Mouse (Mus musculus): ENCODE results near the gene Ctdnep1.

Ctdnep1 gene

GRCm38 (mm10) chr11:69984431-69984830, 3.5 kb downstream of the Ctdnep1 start:
- peak in 1 of 2 experiments; percentile 1 for DNase-seq

GRCm38 (mm10) chr11:69989949-69990348, 9.0 kb downstream of the Ctdnep1 start:
- DNase-seq = no peak

GRCm38 (mm10) chr11:69990850-69991691, 10.1 kb downstream of the Ctdnep1 start, which contains the start of gene Gabarap:
Gene Gabarap (plus strand): TSS chr11:69991143.
- peak; percentile 98 for DNase-seq

GRCm38 (mm10) chr11:69991711-69992110, 10.8 kb downstream of the Ctdnep1 start:
- no peak for DNase-seq

GRCm38 (mm10) chr11:69992396-69992795, 11.4 kb downstream of the Ctdnep1 start:
- no peak for DNase-seq

GRCm38 (mm10) chr11:69992932-69993331, 12.0 kb downstream of the Ctdnep1 start:
- DNase-seq = peak in 1 of 2 experiments; percentile 8

- DNase-seq = no peak
Observed at GRCm38 (mm10) chr11:69994401-69995090, 13.6 kb downstream of the Ctdnep1 start.

GRCm38 (mm10) chr11:69995391-69995960, 14.5 kb downstream of the Ctdnep1 start, which contains the start of gene Phf23:
Gene Phf23 (plus strand): TSS chr11:69995777.
- DNase-seq = peak; percentile 97

GRCm38 (mm10) chr11:69996161-69997061, 15.5 kb downstream of the Ctdnep1 start:
- peak; percentile 68 to 75 for DNase-seq

- peak; percentile 85 for DNase-seq
Observed at GRCm38 (mm10) chr11:69997070-69997509, 16.1 kb downstream of the Ctdnep1 start.

GRCm38 (mm10) chr11:69998567-69999491, 17.9 kb downstream of the Ctdnep1 start:
- DNase-seq = peak in 1 of 2 experiments; percentile 47

- DNase-seq = no peak
Observed at GRCm38 (mm10) chr11:69999666-70000065, 18.7 kb downstream of the Ctdnep1 start.

- DNase-seq = peak; percentile 91 to 94
Observed at GRCm38 (mm10) chr11:70000396-70000898, 19.5 kb downstream of the Ctdnep1 start, which contains the start of gene Dvl2. Gene Dvl2 (plus strand): TSS chr11:70000595.

GRCm38 (mm10) chr11:70001159-70001558, 20.2 kb downstream of the Ctdnep1 start:
- DNase-seq = no peak

- DNase-seq = peak in 1 of 2 experiments; percentile 81
Observed at GRCm38 (mm10) chr11:70001865-70002264, 20.9 kb downstream of the Ctdnep1 start.

- DNase-seq = peak in 1 of 2 experiments; percentile 13
Observed at GRCm38 (mm10) chr11:70002471-70002870, 21.5 kb downstream of the Ctdnep1 start.

GRCm38 (mm10) chr11:70005521-70005920, 24.6 kb downstream of the Ctdnep1 start:
- DNase-seq = peak in 1 of 2 experiments; percentile 24

- DNase-seq = no peak
Observed at GRCm38 (mm10) chr11:70010033-70010432, 29.1 kb downstream of the Ctdnep1 start.

GRCm38 (mm10) chr11:70010548-70010947, 29.6 kb downstream of the Ctdnep1 start:
- no peak for DNase-seq

- DNase-seq = no peak
Observed at GRCm38 (mm10) chr11:70010961-70011360, 30.0 kb downstream of the Ctdnep1 start.

- no peak for DNase-seq
Observed at GRCm38 (mm10) chr11:70012931-70013330, 32.0 kb downstream of the Ctdnep1 start.
